Mouse (Mus musculus): ENCODE results near the gene Stk10. TPM values are rescaled to one million over a fixed set of nuclear protein-coding genes. Genes with fewer than 3 reads are reported as not detected.
A peak's percentile ranks its signal among the peaks of the same experiment; 100 is the strongest.

Gene Stk10
- polyA plus RNA-seq, 1 experiment from 2014 or later: 3.5 TPM

GRCm38 (mm10) chr11:32534453-32535075 is 1.5 kb downstream of the Stk10 start:
- peak overlapping the region; percentile 9; the same call in 1 of the 2 replicates for H3K27ac ChIP-seq (ENCODE audit: low read depth, low read length)
- no peaks in the 10 kb centered on the region for H3K9me3 ChIP-seq (ENCODE audit: control insufficient read depth, low read length)
- H3K4me2 ChIP-seq (replicated peaks; ENCODE audit: low read depth, low read length): peak overlapping the region; percentile 98
- H3K4me3 ChIP-seq (ENCODE audit: low read length): peak overlapping the region; percentile 61
- no peak for ATAC-seq (ENCODE audit: low FRiP score, low TSS enrichment)
- H3K9ac ChIP-seq (ENCODE audit: low read depth, low read length): no peak overlapping the region
- H3K4me1 ChIP-seq (ENCODE audit: control insufficient read depth, insufficient read depth, low read length): peaks cover 31% of the 10 kb centered on the region
- H3K27me3 ChIP-seq (ENCODE audit: control insufficient read depth, insufficient read depth, low read length): no peaks in the 10 kb centered on the region
- 58% methylated on average over 7 of the region's 7 CpGs for WGBS
- no peaks in the 10 kb centered on the region for H3K36me3 ChIP-seq (ENCODE audit: control insufficient read depth, insufficient read depth, low read length)

- Histone ChIP-seq H3K4me3 (ENCODE audit: low read length) (no peak overlapping the region), H3K9ac (ENCODE audit: low read depth, low read length) (no peak overlapping the region), H3K9me3 (ENCODE audit: control insufficient read depth, low read length) (no peaks in the 10 kb centered on the region), H3K36me3 (ENCODE audit: control insufficient read depth, insufficient read depth, low read length) (no peaks in the 10 kb centered on the region), H3K4me2 (replicated peaks; ENCODE audit: low read depth, low read length) (no peak overlapping the region), H3K27me3 (ENCODE audit: control insufficient read depth, insufficient read depth, low read length) (no peaks in the 10 kb centered on the region), H3K4me1 (ENCODE audit: control insufficient read depth, insufficient read depth, low read length) (peaks cover 33% of the 10 kb centered on the region), H3K27ac (ENCODE audit: low read depth, low read length) (no peak overlapping the region)
- 98% methylated on average over 4 of the region's 4 CpGs for WGBS
- no peak for ATAC-seq (ENCODE audit: low FRiP score, low TSS enrichment)
Measured at GRCm38 (mm10) chr11:32535646-32536045, 2.5 kb downstream of the Stk10 start.

- H3K27me3 ChIP-seq (ENCODE audit: control insufficient read depth, insufficient read depth, low read length): no peaks in the 10 kb centered on the region
- no peak for ATAC-seq (ENCODE audit: low FRiP score, low TSS enrichment)
- peaks cover 33% of the 10 kb centered on the region for H3K4me1 ChIP-seq (ENCODE audit: control insufficient read depth, insufficient read depth, low read length)
- no peaks in the 10 kb centered on the region for H3K36me3 ChIP-seq (ENCODE audit: control insufficient read depth, insufficient read depth, low read length)
- no peaks in the 10 kb centered on the region for H3K9me3 ChIP-seq (ENCODE audit: control insufficient read depth, low read length)
- H3K9ac ChIP-seq (ENCODE audit: low read depth, low read length): no peak overlapping the region
- no peak overlapping the region for H3K4me2 ChIP-seq (replicated peaks; ENCODE audit: low read depth, low read length)
- H3K27ac ChIP-seq (ENCODE audit: low read depth, low read length): no peak overlapping the region
- whole genome bisulfite sequencing: 60% methylated on average over 7 of the region's 7 CpGs
- H3K4me3 ChIP-seq (ENCODE audit: low read length): no peak overlapping the region
Measured at GRCm38 (mm10) chr11:32536954-32537353, 3.8 kb downstream of the Stk10 start.

GRCm38 (mm10) chr11:32538435-32538834 is 5.3 kb downstream of the Stk10 start:
- 60% methylated on average over 6 of the region's 6 CpGs for WGBS

GRCm38 (mm10) chr11:32538846-32539245 is 5.7 kb downstream of the Stk10 start:
- no peak for ATAC-seq (ENCODE audit: low FRiP score, low TSS enrichment)
- peaks cover 40% of the 10 kb centered on the region for H3K4me1 ChIP-seq (ENCODE audit: control insufficient read depth, insufficient read depth, low read length)
- peak overlapping the region; percentile 73 for H3K27ac ChIP-seq (ENCODE audit: low read depth, low read length)
- no peaks in the 10 kb centered on the region for H3K36me3 ChIP-seq (ENCODE audit: control insufficient read depth, insufficient read depth, low read length)
- no peak overlapping the region for H3K4me3 ChIP-seq (ENCODE audit: low read length)
- H3K9me3 ChIP-seq (ENCODE audit: control insufficient read depth, low read length): no peaks in the 10 kb centered on the region
- 78% methylated on average over 4 of the region's 4 CpGs for WGBS
- H3K9ac ChIP-seq (ENCODE audit: low read depth, low read length): no peak overlapping the region
- H3K4me2 ChIP-seq (replicated peaks; ENCODE audit: low read depth, low read length): no peak overlapping the region; the same call in 1 of the 2 replicates
- H3K27me3 ChIP-seq (ENCODE audit: control insufficient read depth, insufficient read depth, low read length): no peaks in the 10 kb centered on the region

More at GRCm38 (mm10) chr11:32538435-32538834, 5.3 kb downstream of the Stk10 start:
- Histone ChIP-seq H3K4me2 (replicated peaks; ENCODE audit: low read depth, low read length) (no peak overlapping the region; the same call in 1 of the 2 replicates), H3K36me3 (ENCODE audit: control insufficient read depth, insufficient read depth, low read length) (no peaks in the 10 kb centered on the region), H3K9ac (ENCODE audit: low read depth, low read length) (no peak overlapping the region), H3K4me3 (ENCODE audit: low read length) (no peak overlapping the region), H3K4me1 (ENCODE audit: control insufficient read depth, insufficient read depth, low read length) (peaks cover 44% of the 10 kb centered on the region), H3K27ac (ENCODE audit: low read depth, low read length) (peak overlapping the region; percentile 73), H3K9me3 (ENCODE audit: control insufficient read depth, low read length) (no peaks in the 10 kb centered on the region), H3K27me3 (ENCODE audit: control insufficient read depth, insufficient read depth, low read length) (no peaks in the 10 kb centered on the region)
- ATAC-seq (ENCODE audit: low FRiP score, low TSS enrichment): no peak

- WGBS: 62% methylated on average over 7 of the region's 7 CpGs
- H3K36me3 ChIP-seq (ENCODE audit: control insufficient read depth, insufficient read depth, low read length): no peaks in the 10 kb centered on the region
- no peaks in the 10 kb centered on the region for H3K27me3 ChIP-seq (ENCODE audit: control insufficient read depth, insufficient read depth, low read length)
- H3K27ac ChIP-seq (ENCODE audit: low read depth, low read length): no peak overlapping the region
- peaks cover 31% of the 10 kb centered on the region for H3K4me1 ChIP-seq (ENCODE audit: control insufficient read depth, insufficient read depth, low read length)
- ATAC-seq (ENCODE audit: low FRiP score, low TSS enrichment): peak; percentile 15; the same call in 1 of the 2 replicates
- no peak overlapping the region for H3K4me3 ChIP-seq (ENCODE audit: low read length)
- H3K9ac ChIP-seq (ENCODE audit: low read depth, low read length): no peak overlapping the region
- no peak overlapping the region for H3K4me2 ChIP-seq (replicated peaks; ENCODE audit: low read depth, low read length)
- H3K9me3 ChIP-seq (ENCODE audit: control insufficient read depth, low read length): no peaks in the 10 kb centered on the region
Measured at GRCm38 (mm10) chr11:32539717-32540116, 6.6 kb downstream of the Stk10 start.

- H3K9ac ChIP-seq (ENCODE audit: low read depth, low read length): no peak overlapping the region
- peaks cover 34% of the 10 kb centered on the region for H3K4me1 ChIP-seq (ENCODE audit: control insufficient read depth, insufficient read depth, low read length)
- no peak overlapping the region for H3K4me3 ChIP-seq (ENCODE audit: low read length)
- no peaks in the 10 kb centered on the region for H3K9me3 ChIP-seq (ENCODE audit: control insufficient read depth, low read length)
- WGBS: 77% methylated on average over 6 of the region's 6 CpGs
- no peak overlapping the region for H3K27ac ChIP-seq (ENCODE audit: low read depth, low read length)
- no peaks in the 10 kb centered on the region for H3K27me3 ChIP-seq (ENCODE audit: control insufficient read depth, insufficient read depth, low read length)
- H3K36me3 ChIP-seq (ENCODE audit: control insufficient read depth, insufficient read depth, low read length): no peaks in the 10 kb centered on the region
- no peak for ATAC-seq (ENCODE audit: low FRiP score, low TSS enrichment)
- H3K4me2 ChIP-seq (replicated peaks; ENCODE audit: low read depth, low read length): no peak overlapping the region
Measured at GRCm38 (mm10) chr11:32540463-32540862, 7.4 kb downstream of the Stk10 start.

GRCm38 (mm10) chr11:32542181-32542580 is 9.1 kb downstream of the Stk10 start:
- ATAC-seq (ENCODE audit: low FRiP score, low TSS enrichment): no peak
- H3K4me2 ChIP-seq (replicated peaks; ENCODE audit: low read depth, low read length): no peak overlapping the region
- H3K9ac ChIP-seq (ENCODE audit: low read depth, low read length): no peak overlapping the region
- no peaks in the 10 kb centered on the region for H3K9me3 ChIP-seq (ENCODE audit: control insufficient read depth, low read length)
- H3K4me3 ChIP-seq (ENCODE audit: low read length): no peak overlapping the region
- H3K36me3 ChIP-seq (ENCODE audit: control insufficient read depth, insufficient read depth, low read length): no peaks in the 10 kb centered on the region
- 91% methylated on average over 4 of the region's 4 CpGs for WGBS
- H3K27ac ChIP-seq (ENCODE audit: low read depth, low read length): peak overlapping the region; percentile 47; the same call in 1 of the 2 replicates
- H3K27me3 ChIP-seq (ENCODE audit: control insufficient read depth, insufficient read depth, low read length): no peaks in the 10 kb centered on the region
- H3K4me1 ChIP-seq (ENCODE audit: control insufficient read depth, insufficient read depth, low read length): peaks cover 40% of the 10 kb centered on the region

GRCm38 (mm10) chr11:32542687-32543411 is 9.7 kb downstream of the Stk10 start:
- WGBS: 48% methylated on average over 2 of the region's 3 CpGs
- no peaks in the 10 kb centered on the region for H3K9me3 ChIP-seq (ENCODE audit: control insufficient read depth, low read length)
- H3K9ac ChIP-seq (ENCODE audit: low read depth, low read length): no peak overlapping the region
- no peaks in the 10 kb centered on the region for H3K36me3 ChIP-seq (ENCODE audit: control insufficient read depth, insufficient read depth, low read length)
- no peak overlapping the region for H3K4me3 ChIP-seq (ENCODE audit: low read length)
- peak overlapping the region; percentile 47; the same call in 1 of the 2 replicates for H3K27ac ChIP-seq (ENCODE audit: low read depth, low read length)
- H3K4me1 ChIP-seq (ENCODE audit: control insufficient read depth, insufficient read depth, low read length): peaks cover 36% of the 10 kb centered on the region
- no peak for ATAC-seq (ENCODE audit: low FRiP score, low TSS enrichment)
- no peak overlapping the region for H3K4me2 ChIP-seq (replicated peaks; ENCODE audit: low read depth, low read length)
- H3K27me3 ChIP-seq (ENCODE audit: control insufficient read depth, insufficient read depth, low read length): no peaks in the 10 kb centered on the region
